Mouse (Mus musculus): ENCODE results near the gene Dgkq.

Dgkq gene

GRCm38 (mm10) chr5:108602537-108602936, 66.9 kb downstream of the Dgkq start:
- DNase-seq (ENCODE audit: low read depth, low spot score): no peak

GRCm38 (mm10) chr5:108599923-108600322, 69.5 kb downstream of the Dgkq start:
- DNase-seq (ENCODE audit: low read depth, low spot score): no peak
